Mouse (Mus musculus): Measurements from ENCODE around the gene Arhgap30. TPM values are rescaled to one million over a fixed set of nuclear protein-coding genes. Genes with fewer than 3 reads are reported as not detected.

Gene Arhgap30
- polyA plus RNA-seq (2012) = 0.95 and 1.1 TPM in 2 replicates

DNA sequence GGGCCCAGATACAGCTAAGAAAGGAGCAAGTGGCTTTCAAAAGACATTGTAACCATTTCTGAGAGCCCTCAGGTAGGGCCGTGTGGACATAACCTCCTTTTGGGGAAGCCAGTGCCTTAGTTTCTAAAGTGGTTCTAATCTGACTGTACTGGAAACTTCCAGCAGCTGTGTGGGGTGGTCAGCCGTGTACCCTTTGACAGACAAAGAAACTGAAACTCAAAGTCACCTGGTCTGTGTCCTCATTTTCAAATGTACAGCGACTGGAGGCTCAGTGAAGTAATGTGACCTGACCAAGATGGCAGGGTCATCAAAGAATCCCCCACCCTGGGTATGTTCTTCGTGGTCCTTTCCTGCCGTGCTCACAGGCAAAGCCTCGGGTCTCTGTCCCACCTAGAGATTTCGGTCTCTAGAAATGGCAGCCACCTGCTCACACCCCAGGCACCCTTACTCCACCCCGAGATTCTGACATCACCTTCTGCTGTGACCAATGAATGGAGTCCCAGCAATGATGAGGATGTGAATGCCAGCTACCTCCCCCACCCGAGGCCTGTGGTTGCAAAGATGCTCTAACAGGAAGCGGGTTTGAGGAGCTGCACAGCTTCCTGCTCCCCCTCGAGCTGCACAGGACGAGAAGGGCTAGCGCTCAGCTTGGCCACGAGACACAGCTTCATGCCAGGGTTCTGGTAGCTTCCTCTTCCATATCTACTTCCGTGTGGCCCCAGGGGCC is at the start of gene Arhgap30:
Arhgap30 (plus strand) TSS at position 579 of the 727 bp plus-strand sequence.
- TF ChIP-seq GATA1 (IDR thresholded peaks at IDR 0.05; ENCODE audit: low read length) = no peak

DNA sequence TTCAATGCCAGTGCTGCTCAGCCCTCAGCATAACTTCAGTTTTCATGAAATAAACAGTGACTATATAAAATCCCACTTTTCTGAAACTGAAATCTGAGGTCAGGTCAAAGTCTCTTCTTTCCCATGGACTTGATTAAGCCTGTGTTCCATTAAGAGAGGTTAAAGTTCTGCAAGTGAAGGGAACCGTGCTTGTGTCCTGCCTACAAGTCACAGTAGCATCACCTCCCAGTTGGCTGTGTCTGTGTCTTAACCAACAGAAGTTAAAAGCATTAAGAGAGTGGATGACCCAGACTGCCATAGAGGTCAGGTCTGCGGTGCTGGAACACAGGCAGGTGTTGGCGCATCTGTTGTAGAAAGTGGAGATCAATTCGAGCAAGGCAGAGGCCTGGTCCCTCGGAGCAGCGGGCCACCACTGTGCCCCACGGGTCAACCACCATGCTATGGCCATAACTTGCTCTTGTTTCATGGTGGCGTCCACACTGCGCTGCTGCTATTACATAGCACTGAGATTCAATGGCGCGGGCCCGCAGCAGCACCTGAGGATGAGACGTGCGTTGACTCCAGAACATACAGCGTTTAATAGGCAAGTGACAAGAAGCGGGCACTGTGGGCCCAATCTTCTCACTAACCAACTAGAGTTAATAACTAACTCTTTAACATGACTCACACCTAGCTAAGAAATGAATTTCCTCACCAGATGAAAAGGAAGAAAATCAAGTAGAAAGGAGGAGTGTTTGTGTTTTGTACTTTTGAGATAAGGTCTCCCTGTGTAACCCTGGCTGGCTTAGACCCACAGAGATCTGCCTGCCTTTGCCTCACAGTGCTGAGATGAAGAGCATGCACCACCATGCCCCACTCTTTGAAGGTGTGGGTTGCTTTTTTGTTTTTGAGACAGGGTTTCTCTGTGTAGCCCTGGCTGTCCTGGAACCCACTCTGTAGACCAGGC is 46.2 kb upstream of the Arhgap30 start:
- TF ChIP-seq GATA1 (IDR thresholded peaks at IDR 0.05; ENCODE audit: low read length) = no peak

DNA sequence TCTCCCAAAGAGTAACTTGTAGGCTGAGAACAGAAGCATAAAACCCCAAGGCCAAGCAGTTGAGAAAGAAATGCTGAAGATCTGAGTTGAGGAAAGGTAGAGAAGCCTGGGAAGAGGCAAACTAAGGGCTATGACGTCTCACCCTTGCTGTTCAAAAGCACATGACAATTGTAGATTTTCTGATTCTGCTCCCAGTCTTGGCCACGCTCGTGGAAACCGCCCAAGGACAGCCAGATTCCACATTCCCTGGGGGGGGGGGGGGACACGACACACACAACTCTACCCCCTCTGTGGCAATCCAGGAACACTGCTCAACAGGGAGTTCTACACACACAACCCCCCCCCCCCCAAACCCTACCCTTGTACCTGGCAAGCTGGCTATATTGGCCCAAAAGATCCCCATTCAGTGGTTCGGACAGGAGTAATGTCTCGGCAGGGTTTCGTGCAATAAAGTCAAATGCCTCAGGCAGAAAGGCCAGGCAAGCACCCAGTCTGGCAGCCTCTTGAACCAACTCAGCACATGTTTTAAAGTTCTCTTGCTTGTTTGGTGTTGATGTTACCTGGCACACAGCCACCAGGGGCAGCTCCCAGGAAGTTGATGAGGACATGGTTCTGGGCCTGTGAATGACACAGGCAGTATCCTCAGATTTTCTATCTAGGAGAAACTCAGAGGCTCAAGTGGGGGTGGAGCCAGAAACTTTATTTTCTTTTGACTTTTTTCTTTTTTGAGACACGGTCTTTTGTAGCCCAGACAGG is 44.7 kb upstream of the Arhgap30 start:
- TF ChIP-seq GATA1 (IDR thresholded peaks at IDR 0.05; ENCODE audit: low read length) = no peak

DNA sequence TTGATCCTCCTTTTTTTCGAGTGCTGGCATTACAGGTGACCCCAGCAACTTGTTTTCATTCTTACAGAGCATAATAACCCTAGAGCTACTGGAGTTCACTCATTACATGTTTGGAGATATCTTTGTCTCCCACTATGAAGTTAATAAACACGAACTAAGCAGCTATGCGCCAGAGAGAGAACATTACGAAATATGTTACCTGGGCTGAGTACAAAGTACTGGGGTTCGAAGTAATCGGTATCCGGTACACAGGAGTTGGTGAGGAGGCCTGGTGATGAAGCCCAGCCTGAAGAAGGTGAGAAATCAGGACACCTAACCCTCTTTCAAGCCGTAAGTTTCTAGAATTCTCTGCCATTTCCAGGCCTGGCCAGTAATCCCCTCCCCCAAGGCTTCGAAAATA is 44.0 kb upstream of the Arhgap30 start:
- no peak for TF ChIP-seq GATA1 (IDR thresholded peaks at IDR 0.05; ENCODE audit: low read length)

DNA sequence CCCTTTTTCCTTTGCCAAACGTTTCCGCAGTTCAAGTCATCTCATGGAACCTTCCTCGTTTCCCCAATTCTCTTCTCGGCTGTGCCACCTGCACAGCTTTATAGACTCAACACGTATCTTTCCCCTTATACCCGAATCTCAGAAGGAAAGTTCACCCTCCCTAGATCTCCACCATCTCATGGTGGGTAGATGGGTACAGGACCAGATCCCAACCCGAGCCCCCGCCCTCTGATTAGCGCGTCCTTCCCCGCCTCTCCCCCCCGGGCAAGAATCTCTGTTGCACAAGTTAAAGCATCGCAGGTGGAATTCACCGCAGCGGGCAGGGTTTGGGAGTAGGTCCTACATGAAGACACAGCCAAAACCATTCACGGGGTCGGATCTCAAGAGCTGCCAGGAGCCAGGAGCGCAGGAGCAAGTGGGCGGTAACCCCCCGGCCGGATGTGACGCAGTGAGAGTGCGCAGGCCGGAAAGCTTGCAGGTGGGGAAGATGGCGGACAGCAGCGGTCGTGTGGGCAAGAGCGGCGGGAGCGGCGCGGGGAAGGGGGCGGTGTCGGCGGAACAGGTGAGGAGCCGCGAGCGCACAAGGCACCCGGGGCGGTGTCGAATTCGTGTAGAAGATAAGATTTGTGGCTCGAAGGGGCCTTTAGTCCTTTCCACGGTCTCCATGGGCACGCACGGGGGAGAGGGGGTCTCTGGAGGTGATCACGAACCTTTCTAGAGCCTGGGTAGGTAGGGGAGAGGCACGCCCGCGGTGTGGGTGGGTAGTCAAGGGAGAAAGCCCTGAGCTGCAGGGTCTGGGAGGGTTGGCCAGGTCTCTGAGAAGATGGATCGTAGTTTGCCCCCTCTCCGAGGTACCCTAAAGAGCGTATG is 43.3 kb upstream of the Arhgap30 start, which contains the start of the genes Nit1 and Pfdn2:
Nit1 (minus strand) TSS at position 422 of the 870 bp plus-strand sequence.
Pfdn2 (plus strand) TSS at position 446 of the 870 bp plus-strand sequence.
- TF ChIP-seq GATA1 (IDR thresholded peaks at IDR 0.05; ENCODE audit: low read length) = no peak

DNA sequence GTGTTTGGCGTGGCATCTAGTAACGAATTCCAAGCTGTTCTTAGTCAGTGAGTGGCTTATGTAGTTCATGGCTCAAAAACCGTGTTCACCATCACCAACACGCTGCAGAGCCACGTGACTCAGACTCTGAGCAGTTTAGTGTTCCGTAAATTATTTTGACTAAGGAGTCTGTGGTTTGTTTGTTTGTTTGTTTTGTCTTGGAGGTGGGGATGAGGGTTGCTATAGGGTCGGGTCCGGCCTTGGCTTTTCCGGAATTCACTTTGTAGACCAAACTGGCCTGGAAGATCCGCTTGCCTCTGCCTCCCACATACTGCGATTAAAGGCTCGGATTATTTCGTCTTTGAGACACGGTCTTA is 42.7 kb upstream of the Arhgap30 start:
- no peak for TF ChIP-seq GATA1 (IDR thresholded peaks at IDR 0.05; ENCODE audit: low read length)

DNA sequence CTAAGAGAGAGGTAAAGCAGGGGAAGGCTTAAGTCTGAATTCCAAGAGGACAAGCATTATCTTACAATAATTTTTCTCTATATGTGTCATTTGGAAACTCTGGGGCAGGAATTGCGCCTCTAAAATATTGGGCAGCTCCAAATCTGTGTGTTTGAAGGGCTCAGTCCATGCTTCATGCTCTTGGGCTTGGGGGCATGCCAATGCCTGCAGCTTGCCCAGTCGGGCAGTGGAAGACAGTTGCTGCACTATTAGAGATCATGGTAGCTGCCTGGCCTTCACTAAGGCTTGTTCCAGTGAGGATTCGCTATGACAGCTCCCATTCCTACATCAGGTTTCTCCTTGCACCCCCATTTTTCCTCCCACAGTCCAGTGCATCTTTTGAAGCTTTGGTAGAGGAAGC is 40.1 kb upstream of the Arhgap30 start:
- no peak for TF ChIP-seq GATA1 (IDR thresholded peaks at IDR 0.05; ENCODE audit: low read length)

DNA sequence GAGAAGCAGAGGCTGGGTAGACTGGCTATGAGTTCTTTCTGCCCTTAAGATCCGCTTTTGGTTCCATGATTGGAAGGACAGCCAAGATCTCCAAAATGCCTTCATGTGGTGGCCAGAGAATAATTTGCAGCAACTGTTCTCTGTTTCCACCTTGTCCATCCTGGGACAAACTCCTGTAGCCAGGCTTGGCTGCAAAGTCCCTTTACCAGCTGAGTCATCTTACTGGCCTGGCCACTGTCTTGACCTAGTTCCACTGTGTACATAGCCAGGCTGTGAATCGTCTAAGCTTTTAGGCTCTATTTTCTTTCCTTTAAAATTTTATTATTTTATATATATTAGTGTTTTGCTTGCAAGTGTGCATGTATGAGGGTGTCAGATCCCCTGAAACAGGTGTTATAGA is 39.5 kb upstream of the Arhgap30 start:
- TF ChIP-seq GATA1 (IDR thresholded peaks at IDR 0.05; ENCODE audit: low read length) = no peak

DNA sequence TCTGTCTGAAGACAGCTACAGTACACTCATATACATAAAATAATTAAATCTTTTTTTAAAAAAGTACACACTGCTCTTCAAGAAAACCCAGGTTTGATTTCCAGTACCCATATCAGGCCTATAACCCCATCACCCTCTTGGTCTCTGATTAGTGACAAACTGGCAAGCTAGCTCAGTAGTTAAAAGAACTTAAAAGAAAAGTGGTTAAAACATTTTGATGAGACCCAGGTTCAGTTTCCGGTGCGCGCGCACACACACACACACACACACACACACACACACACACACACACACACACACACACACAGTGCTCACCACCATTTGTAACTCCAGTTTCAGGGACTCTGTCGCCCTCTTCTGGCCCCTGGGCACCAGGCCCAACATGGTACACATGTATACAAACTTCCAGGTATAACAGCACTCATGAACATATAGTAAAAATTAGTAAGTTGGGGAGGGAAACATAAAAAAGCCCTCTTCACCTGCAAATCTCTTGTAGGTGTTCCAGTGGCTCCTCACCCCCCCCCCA is 32.9 kb upstream of the Arhgap30 start:
- no peak for TF ChIP-seq GATA1 (IDR thresholded peaks at IDR 0.05; ENCODE audit: low read length)

DNA sequence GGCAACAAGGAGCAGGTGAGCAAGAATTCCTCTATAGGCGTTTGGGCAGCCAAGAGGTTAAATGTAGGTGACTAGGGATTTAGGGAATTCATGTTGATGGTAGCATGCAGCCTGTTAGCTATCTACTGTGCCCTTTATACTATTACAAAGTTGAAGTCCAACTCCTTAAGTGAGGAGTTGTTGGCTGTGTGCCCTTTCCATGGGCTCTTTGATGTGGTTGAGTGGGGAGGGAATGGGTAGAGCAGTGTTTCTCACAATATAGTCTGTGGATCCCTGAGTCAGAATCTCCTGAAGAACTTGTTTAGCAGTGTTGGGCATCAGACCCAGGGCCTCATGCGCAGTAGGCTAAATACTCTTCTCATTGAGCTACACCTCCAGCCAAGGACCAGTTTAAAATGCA is 31.9 kb upstream of the Arhgap30 start:
- TF ChIP-seq GATA1 (IDR thresholded peaks at IDR 0.05; ENCODE audit: low read length) = no peak

DNA sequence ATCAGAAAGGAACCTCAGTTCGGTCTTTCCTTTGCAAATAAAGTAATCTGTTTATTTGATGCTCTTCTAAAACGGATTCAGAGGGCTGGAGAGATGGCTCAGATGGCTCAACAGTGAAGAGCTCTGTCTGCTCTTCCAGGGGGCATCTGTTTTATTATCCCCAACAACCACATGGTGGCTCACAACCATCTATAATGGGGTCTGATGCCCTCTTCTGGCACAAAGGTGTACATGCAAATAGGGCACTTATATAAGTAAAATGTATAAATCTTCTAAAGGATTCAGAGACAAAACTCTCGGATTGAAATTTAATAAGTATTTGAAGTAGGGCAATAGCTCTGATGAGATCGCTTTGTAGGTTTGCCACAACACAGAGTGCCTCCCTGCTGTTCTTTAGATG is 30.3 kb upstream of the Arhgap30 start:
- TF ChIP-seq GATA1 (IDR thresholded peaks at IDR 0.05; ENCODE audit: low read length) = no peak

DNA sequence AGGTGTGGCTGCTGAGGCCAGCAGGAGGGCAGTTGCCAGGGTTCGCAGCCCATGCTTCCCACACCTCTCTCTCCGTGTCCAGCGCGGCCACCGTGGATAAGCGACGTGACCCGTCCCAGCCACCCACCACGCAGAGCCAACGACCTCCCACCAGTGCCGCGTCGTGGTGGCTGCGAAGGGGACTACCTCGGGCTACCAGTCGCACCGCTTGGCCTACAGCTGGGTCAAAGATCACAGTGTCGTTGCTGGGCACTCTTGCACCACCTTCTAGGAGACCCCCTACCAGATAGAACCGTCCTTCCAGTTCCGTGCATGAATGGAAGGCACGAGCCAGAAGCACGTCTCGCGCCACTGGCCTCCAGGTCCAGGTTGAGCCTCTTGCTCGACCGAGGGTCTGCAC is 28.5 kb upstream of the Arhgap30 start:
- no peak for TF ChIP-seq GATA1 (IDR thresholded peaks at IDR 0.05; ENCODE audit: low read length)

DNA sequence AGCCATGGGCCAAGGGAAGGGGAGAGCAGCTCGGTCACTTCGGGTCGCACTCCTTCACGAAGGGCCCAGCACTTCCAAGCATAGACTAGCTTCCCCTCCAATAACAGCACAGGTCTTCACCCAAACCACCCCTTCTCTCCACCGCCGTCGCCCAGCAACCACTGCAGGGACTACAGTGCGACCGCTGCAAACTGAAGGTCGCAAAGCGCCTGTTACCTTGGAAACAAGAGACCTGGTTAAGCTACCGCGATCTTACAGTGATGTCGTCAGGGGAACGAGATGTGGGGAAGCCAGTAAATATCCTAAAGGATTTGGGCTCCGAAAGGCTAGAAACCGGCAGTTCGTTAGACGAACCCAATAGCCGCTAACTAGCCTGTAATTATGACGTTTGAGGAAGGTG is 28.1 kb upstream of the Arhgap30 start, which contains the start of gene Klhdc9:
Klhdc9 (minus strand) TSS at position 143 of the 400 bp plus-strand sequence.
- TF ChIP-seq GATA1 (IDR thresholded peaks at IDR 0.05; ENCODE audit: low read length) = no peak

Data from G1E-ER4 (cell line).